ENCODE assay signal across 13 mouse cellular contexts in the genomic region with DNA sequence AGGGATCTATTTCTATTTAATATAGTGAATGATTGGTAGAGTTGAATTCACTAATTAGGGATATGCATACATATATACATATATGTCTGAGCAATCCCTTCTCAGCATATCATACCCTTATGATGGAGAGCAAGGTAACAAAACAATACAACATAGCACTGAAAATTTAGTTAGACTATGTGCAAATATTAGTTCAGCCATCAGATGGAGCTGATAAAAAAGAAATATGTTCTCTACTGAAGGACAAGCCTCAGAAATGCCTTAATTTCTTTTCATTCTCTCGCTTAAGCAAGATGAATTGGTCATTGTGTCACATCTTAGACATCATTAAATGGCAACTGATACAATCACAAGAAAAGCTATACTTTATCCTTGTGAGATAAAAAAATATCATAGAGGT.
"Had no signal": no experiment of that assay in that cellular context is flagged by ENCODE, and none has a peak within 500 bp of the region (broad histone marks: within the 10 kb centered on the region; RNA-seq: fewer than 3 reads in every experiment).

No protein-coding gene starts in this region.

- H3K9ac ChIP-seq: liver, embryonic 13.5 days; midbrain, embryonic 12.5 days had no signal

- H3K27ac ChIP-seq: kidney, postnatal 0 days; liver, embryonic 13.5 days; midbrain, embryonic 12.5 days; stomach, postnatal 0 days had no signal

- ATAC-seq: intestine, postnatal 0 days had no signal

- H3K4me1 ChIP-seq: liver, embryonic 13.5 days; midbrain, embryonic 12.5 days had no signal

- DNase-seq: kidney, adult 2 months; kidney, postnatal 25 days; liver, embryonic 13.5 days; lung, adult 2 months; lung, postnatal 14 days; lung, postnatal 4 days; thymus, adult 2 months; thymus, postnatal 14 days; thymus, postnatal 4 days had no signal

- H3K4me2 ChIP-seq: liver, embryonic 13.5 days; midbrain, embryonic 12.5 days had no signal

- H3K27me3 ChIP-seq: liver, embryonic 13.5 days; midbrain, embryonic 12.5 days had no signal

- H3K9me3 ChIP-seq: liver, embryonic 13.5 days; midbrain, embryonic 12.5 days had no signal

- H3K36me3 ChIP-seq: liver, embryonic 13.5 days; midbrain, embryonic 12.5 days had no signal

- H3K4me3 ChIP-seq: liver, embryonic 13.5 days; midbrain, embryonic 12.5 days had no signal
